Mouse (Mus musculus) forebrain, embryonic 10.5 days (tissue): ENCODE measurements at regions not wholly inside any gene's neighbourhood (a gene's known extent, or its start where the extent isn't known, plus 50 kb on each side); places are given as distances from the start of the nearest gene placed in this dataset.

Experiments used
- DNase-seq: peaks from one replicate; pipeline ENCODE4 v3.0.0-alpha.2; 2017; ENCODE audit warnings: low spot score; ENCODE audit errors: extremely low spot score
- H3K27ac ChIP-seq: fragments of 300-500 bp; sonication (generic); 2 replicates; pipeline ENCODE4 v1.5.1; 2016; ENCODE audit warnings: mild to moderate bottlenecking
- H3K27me3 ChIP-seq: fragments of 300-500 bp; sonication (generic); 2 replicates; pipeline ENCODE4 v1.6.1; 2016; ENCODE audit warnings: mild to moderate bottlenecking; ENCODE audit not compliant: poor library complexity, severe bottlenecking
- H3K36me3 ChIP-seq: fragments of 300-500 bp; sonication (generic); replicated peaks from 2 replicates; pipeline ENCODE4 v1.6.1; 2016; ENCODE audit warnings: mild to moderate bottlenecking, moderate library complexity
- H3K4me1 ChIP-seq: fragments of 300-500 bp; sonication (generic); 2 replicates; pipeline ENCODE4 v1.6.1; 2016
- H3K4me3 ChIP-seq: fragments of 300-500 bp; sonication (generic); 2 replicates; pipeline ENCODE4 v1.5.1; 2016; ENCODE audit warnings: mild to moderate bottlenecking, moderate library complexity
- H3K9me3 ChIP-seq: fragments of 300-500 bp; sonication (generic); 2 replicates; pipeline ENCODE4 v1.6.1; 2016; ENCODE audit warnings: mild to moderate bottlenecking, moderate library complexity
- WGBS: fragments of 180-500 bp; shearing (Covaris S2); methylation state at CpG from one replicate; pipeline ENCODE4 v1.1.7; 2016; 5-methylcytosine and 5-hydroxymethylcytosine counted together

DNA sequence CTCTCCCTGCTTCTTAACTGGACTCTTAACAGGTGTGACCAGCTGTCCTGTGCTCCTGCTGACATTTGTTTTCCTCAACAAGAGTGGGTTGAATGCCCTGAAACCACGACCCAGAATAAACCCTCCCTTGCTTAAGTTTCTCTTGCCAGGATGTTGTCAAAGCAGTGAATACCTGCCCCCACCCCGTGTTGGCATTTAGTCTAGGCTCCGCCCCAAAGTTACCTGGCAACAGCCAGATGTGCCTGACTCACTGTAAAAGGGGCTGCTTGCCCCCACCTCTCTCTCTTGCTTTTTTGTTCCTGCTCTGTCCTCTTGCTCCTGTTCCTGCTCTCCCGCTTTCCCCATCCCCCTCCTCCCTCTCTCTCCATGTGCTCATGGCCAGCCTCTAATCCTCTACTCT lies 51.9 kb upstream of the Mmp2 start:
- H3K4me3 ChIP-seq = no peak overlapping the region
- no peak overlapping the region for H3K27ac ChIP-seq
- no peak for DNase-seq
- H3K27me3 ChIP-seq = peaks cover 15% of the 10 kb centered on the region; the same call in 1 of the 2 replicates
- H3K9me3 ChIP-seq = no peaks in the 10 kb centered on the region
- no peaks in the 10 kb centered on the region for H3K36me3 ChIP-seq
- WGBS = 67% methylated on average over 4 of the region's 4 CpGs
- H3K4me1 ChIP-seq = peaks cover 17% of the 10 kb centered on the region

GRCm38 (mm10) chr8:92777106-92777505 lies 50.0 kb upstream of the Mmp2 start:
- peaks cover 17% of the 10 kb centered on the region for H3K4me1 ChIP-seq
- H3K4me3 ChIP-seq = no peak overlapping the region
- H3K36me3 ChIP-seq = no peaks in the 10 kb centered on the region
- 5% methylated on average over 5 of the region's 5 CpGs for WGBS
- H3K27me3 ChIP-seq = peaks cover 15% of the 10 kb centered on the region; the same call in 1 of the 2 replicates
- no peak for DNase-seq
- peak overlapping the region; percentile 6; the same call in 1 of the 2 replicates for H3K27ac ChIP-seq
- no peaks in the 10 kb centered on the region for H3K9me3 ChIP-seq
